Mouse (Mus musculus) intestine, postnatal 0 days (tissue): ENCODE data around the gene Csde1. TPM values are rescaled to one million over a fixed set of nuclear protein-coding genes. Genes with fewer than 3 reads are reported as not detected.

Experiments
- ATAC-seq: fragments of 200-750 bp; cut with Nextera tagmentation; 2 replicates; pipeline ENCODE4 v1.8.0; 2017; ENCODE audit warnings: mild to moderate bottlenecking, moderate TSS enrichment, moderate library complexity
- H3K27ac ChIP-seq: fragments of 300-500 bp; sonication (generic); 2 replicates; pipeline ENCODE4 v1.5.1; 2014; ENCODE audit warnings: mild to moderate bottlenecking, low read depth, low read length, moderate library complexity
- H3K27me3 ChIP-seq: fragments of 300-500 bp; sonication (generic); replicated peaks from 2 replicates; pipeline ENCODE4 v1.6.1; 2014; ENCODE audit warnings: low read length, mixed read lengths; ENCODE audit not compliant: control insufficient read depth, insufficient read depth
- H3K36me3 ChIP-seq: fragments of 300-500 bp; sonication (generic); 2 replicates; pipeline ENCODE4 v1.6.1; 2014; ENCODE audit warnings: mild to moderate bottlenecking, moderate library complexity; ENCODE audit not compliant: control insufficient read depth, insufficient read depth
- H3K4me1 ChIP-seq: fragments of 300-500 bp; sonication (generic); replicated peaks from 2 replicates; pipeline ENCODE4 v1.6.1; 2014; ENCODE audit warnings: antibody characterized with exemption, low read length, mixed read lengths; ENCODE audit not compliant: control insufficient read depth, insufficient read depth
- H3K4me2 ChIP-seq: fragments of 300-500 bp; sonication (generic); replicated peaks from 2 replicates; pipeline ENCODE4 v1.6.1; 2014; ENCODE audit warnings: low read depth, mild to moderate bottlenecking, moderate library complexity
- H3K4me3 ChIP-seq: fragments of 300-500 bp; sonication (generic); 2 replicates; pipeline ENCODE4 v1.5.1; 2014; ENCODE audit warnings: low read depth, low read length
- H3K9ac ChIP-seq: fragments of 300-500 bp; sonication (generic); 2 replicates; pipeline ENCODE4 v1.6.1; 2014; ENCODE audit warnings: mild to moderate bottlenecking, low read depth, low read length
- H3K9me3 ChIP-seq: fragments of 300-500 bp; sonication (generic); 2 replicates; pipeline ENCODE4 v1.6.1; 2016; ENCODE audit warnings: mixed run types; ENCODE audit not compliant: control insufficient read depth
- CTCF ChIP-seq: sonication (generic); IDR thresholded peaks from 2 replicates; pipeline ENCODE4 v1.5.1; 2016; ENCODE audit warnings: low read depth, mild to moderate bottlenecking, control low read depth, antibody characterized with exemption, moderate library complexity
- WGBS: fragments of 180-500 bp; shearing (Covaris S2); extraction: QIAGEN DNeasy Blood & Tissue Kit; methylation state at CpG from one replicate; pipeline ENCODE4 v1.1.7; 2014; 5-methylcytosine and 5-hydroxymethylcytosine counted together
- polyA plus RNA-seq: library from polyadenylated mRNA; unstranded; fragments of >200 nt; fragmentation: Nextera tagmentation; extraction: Ambion mirVana; gene quantifications from 2 replicates; pipeline ENCODE4 v1.2.1, GENCODE M21; 2015

Gene Csde1
- polyA plus RNA-seq, 1 experiment from 2014 or later, result 113 TPM

DNA sequence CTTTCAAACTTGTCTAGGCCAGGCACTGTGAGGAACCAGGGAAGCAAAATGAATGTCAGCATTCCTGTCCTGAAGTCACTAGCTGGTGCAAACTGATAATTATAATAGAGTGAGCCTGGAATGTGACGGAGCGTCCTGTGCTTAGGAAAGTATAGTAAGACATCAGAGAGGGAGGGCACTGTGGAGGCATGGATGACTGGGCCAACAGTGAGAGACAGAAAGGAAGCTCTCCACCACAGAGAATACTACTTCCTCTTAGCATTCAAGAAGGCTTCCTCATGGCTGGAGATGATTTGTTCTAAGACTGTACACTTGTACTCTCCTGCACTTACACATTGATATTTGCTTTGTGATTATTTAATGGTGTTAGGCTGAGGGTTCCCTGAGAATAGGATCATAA lies 2.9 kb upstream of the Csde1 start:
- H3K27ac ChIP-seq, result no peak overlapping the region
- H3K36me3 ChIP-seq, result no peaks in the 10 kb centered on the region
- H3K4me1 ChIP-seq, result no peaks in the 10 kb centered on the region
- no peak overlapping the region for H3K4me3 ChIP-seq
- no peaks in the 10 kb centered on the region for H3K9me3 ChIP-seq
- no peak for ATAC-seq
- no peaks in the 10 kb centered on the region for H3K27me3 ChIP-seq
- H3K9ac ChIP-seq, result no peak overlapping the region
- no peak overlapping the region for H3K4me2 ChIP-seq
- WGBS, result 78% methylated on average over 2 of the region's 2 CpGs
- TF ChIP-seq CTCF, result no peak

DNA sequence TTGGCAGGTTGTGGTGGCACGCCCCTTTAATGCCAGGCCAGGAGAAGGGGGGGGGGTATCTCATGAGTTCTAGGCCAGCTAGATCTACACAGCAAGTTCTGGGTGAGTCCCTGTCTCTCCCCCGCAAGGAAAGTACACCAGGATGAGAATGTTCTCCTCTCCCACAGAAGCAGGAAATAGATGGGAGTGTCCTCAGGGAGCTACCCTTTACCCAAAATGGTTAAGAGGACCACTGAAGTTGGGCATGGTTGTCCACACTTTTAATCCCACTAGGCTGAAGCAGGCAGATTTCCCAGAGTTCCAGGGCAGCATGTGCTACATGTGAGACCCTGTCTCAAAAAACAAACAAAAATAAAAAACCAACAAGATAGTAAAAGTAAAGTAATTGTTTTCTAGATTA lies 764 bp upstream of the Csde1 start:
- peak overlapping the region; percentile 84 for H3K4me2 ChIP-seq
- H3K36me3 ChIP-seq, result no peaks in the 10 kb centered on the region
- peak overlapping the region; percentile 75; the same call in 1 of the 2 replicates for H3K4me3 ChIP-seq

DNA sequence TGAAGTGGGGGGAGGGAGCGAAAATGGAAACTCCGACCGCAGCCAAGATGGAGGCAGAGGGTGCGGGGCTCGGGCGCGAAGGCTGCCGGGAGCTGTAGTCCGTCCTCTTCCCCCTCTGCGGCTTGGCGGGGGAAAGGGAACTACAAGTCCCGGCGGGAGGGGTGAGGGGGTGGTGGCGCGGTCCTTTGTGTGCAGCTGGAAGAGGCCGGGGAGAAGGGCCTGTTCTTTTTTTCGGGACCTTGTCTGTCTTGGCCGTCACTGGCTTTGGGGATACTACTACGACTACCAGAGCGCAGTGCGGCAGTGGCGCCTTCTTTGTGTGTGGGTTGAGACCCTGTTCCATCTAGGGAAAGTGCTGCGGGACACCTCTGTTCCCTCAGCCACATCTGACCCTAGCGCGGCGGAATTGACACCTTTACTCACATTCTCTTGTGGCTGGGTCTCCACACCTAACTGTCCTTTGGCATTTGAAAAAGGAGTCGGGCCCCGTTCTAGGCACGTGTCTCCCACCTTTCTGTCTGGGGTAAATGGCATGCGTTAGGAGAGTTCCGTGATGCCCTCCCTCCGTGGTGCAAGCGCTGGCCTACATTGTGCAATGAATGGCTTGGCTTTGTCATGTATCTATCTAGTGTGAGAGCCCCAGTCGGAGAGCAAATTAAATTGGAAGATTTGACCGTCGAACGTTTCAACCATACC lies 865 bp downstream of the Csde1 start:
- peak overlapping the region; percentile 84 for H3K4me2 ChIP-seq
- H3K27ac ChIP-seq, result peak overlapping the region; percentile 93
- no peaks in the 10 kb centered on the region for H3K27me3 ChIP-seq
- H3K4me1 ChIP-seq, result no peaks in the 10 kb centered on the region
- peak overlapping the region; percentile 75 for H3K4me3 ChIP-seq
- TF ChIP-seq CTCF, result no peak
- H3K36me3 ChIP-seq, result no peaks in the 10 kb centered on the region
- no peaks in the 10 kb centered on the region for H3K9me3 ChIP-seq
- peak; percentile 89 for ATAC-seq
- H3K9ac ChIP-seq, result peak overlapping the region; percentile 89
- under 1% methylated on average over 35 of the region's 37 CpGs for WGBS

More for the DNA sequence above, 764 bp upstream of the Csde1 start:
- no peaks in the 10 kb centered on the region for H3K27me3 ChIP-seq
- H3K27ac ChIP-seq, result 0 out of 2 replicates have a peak overlapping the region, but pooled peaks have one; percentile 93
- no peak for ATAC-seq
- H3K9ac ChIP-seq, result no peak overlapping the region; the same call in 1 of the 2 replicates
- TF ChIP-seq CTCF, result no peak
- no peaks in the 10 kb centered on the region for H3K9me3 ChIP-seq
- no peaks in the 10 kb centered on the region for H3K4me1 ChIP-seq
- 82% methylated on average over 2 of the region's 2 CpGs for WGBS

DNA sequence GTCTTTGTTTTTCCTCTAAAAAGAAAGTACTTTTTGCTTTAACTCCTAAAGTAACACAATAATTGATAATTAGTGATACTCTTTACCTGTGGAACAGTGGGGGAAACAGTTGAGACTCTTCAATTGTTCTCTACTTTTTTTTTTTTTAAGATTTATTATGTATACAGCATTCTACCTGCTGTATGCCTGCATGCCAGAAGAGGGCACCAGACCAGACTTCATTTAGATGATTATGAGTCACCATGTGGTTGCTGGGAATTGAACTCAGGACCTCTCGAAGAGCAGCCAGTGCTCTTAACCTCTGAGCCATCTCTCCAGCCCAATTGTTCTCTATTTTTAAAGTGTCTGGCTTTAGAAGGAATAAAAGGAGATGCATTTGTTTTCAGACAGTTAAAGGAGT lies 5.9 kb downstream of the Csde1 start:
- 73% methylated on average over 1 of the region's 1 CpGs for WGBS
- peak; percentile 57 for TF ChIP-seq CTCF
- Histone ChIP-seq H3K4me2 (no peak overlapping the region), H3K36me3 (peaks cover 17% of the 10 kb centered on the region; the same call in 1 of the 2 replicates), H3K27ac (no peak overlapping the region), H3K4me1 (no peaks in the 10 kb centered on the region), H3K4me3 (no peak overlapping the region), H3K27me3 (no peaks in the 10 kb centered on the region), H3K9me3 (no peaks in the 10 kb centered on the region), H3K9ac (no peak overlapping the region)
- ATAC-seq, result no peak

DNA sequence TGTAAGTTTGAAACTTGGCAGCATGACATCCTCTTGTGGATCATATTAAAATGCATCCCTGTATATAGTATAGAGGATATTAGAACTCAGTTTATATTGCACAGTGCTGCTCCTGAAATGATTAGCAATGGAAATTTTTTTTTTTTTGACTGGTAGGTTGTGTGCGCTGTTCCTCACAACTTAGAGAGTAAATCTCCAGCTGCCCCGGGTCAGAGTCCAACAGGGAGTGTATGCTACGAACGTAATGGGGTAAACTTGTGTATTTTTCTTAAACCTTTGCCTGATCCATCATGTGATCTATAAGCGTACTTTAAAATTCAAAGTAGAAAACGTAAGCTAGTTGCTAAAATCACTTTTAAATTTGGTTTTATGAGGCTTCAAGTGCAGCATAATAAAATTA lies 20.1 kb downstream of the Csde1 start:
- Histone ChIP-seq H3K4me2 (no peak overlapping the region), H3K9me3 (no peaks in the 10 kb centered on the region), H3K4me1 (no peaks in the 10 kb centered on the region), H3K27ac (0 out of 2 replicates have a peak overlapping the region, but pooled peaks have one; percentile 16), H3K4me3 (no peak overlapping the region), H3K27me3 (no peaks in the 10 kb centered on the region), H3K9ac (no peak overlapping the region), H3K36me3 (peaks cover 32% of the 10 kb centered on the region)
- no peak for TF ChIP-seq CTCF
- ATAC-seq, result peak; percentile 64; the same call in 1 of the 2 replicates
- 44% methylated on average over 6 of the region's 6 CpGs for WGBS

DNA sequence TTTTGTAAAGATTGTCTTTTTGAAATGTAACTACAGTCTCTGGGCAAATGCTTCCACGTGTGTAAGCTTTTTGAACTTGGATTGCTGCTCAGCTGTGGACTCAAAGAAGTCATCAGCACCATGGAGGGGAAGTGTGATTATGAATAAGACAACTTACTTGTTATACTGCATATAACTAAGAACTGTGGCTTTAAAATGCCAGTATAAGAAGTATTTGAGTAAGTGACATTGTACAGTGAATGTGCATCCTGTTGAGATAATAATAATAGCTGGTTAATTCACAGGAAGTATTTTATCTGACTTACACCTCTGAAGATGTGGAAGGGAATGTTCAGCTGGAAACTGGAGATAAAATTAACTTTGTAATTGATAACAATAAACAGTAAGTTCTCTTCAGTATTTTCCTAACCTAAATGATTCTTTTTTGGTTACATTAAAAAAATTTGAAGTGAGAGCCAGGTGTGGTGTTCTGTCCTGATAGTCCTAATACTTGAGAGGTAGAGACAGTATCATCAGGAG lies 20.7 kb downstream of the Csde1 start:
- peaks cover 36% of the 10 kb centered on the region for H3K36me3 ChIP-seq
- H3K4me3 ChIP-seq, result no peak overlapping the region
- no peaks in the 10 kb centered on the region for H3K4me1 ChIP-seq
- H3K27ac ChIP-seq, result 0 out of 2 replicates have a peak overlapping the region, but pooled peaks have one; percentile 16
- no peaks in the 10 kb centered on the region for H3K9me3 ChIP-seq
- 79% methylated on average over 1 of the region's 1 CpGs for WGBS
- no peak overlapping the region for H3K9ac ChIP-seq
- no peak overlapping the region for H3K4me2 ChIP-seq
- no peak for TF ChIP-seq CTCF
- H3K27me3 ChIP-seq, result no peaks in the 10 kb centered on the region
- ATAC-seq, result no peak
